Mouse (Mus musculus) thymus, adult 2 months (tissue): ENCODE data around the gene Uso1. TPM values are rescaled to one million over a fixed set of nuclear protein-coding genes. Genes with fewer than 3 reads are reported as not detected.
"Not testable (repeated sequence)": the region's sequence is repeated elsewhere in the genome, so short reads cannot be mapped to it uniquely, and the experiment has no call there.

ENCODE experiments used
- DNase-seq: peaks from one replicate; pipeline ENCODE4 v3.0.0; 2021
- H3K27ac ChIP-seq: fragments of 200-500 bp; 2 replicates; pipeline ENCODE4 v1.5.1; 2012; ENCODE audit warnings: low read length, control low read depth; ENCODE audit not compliant: control insufficient read depth, insufficient read depth
- H3K27me3 ChIP-seq: fragments of 200-500 bp; 2 replicates; pipeline ENCODE4 v1.6.1; 2012; ENCODE audit warnings: mild to moderate bottlenecking, low read length, moderate library complexity, mixed read lengths; ENCODE audit not compliant: control insufficient read depth, insufficient read depth
- H3K36me3 ChIP-seq: fragments of 200-500 bp; 2 replicates; pipeline ENCODE4 v1.6.1; 2012; ENCODE audit warnings: mild to moderate bottlenecking, low read length, moderate library complexity; ENCODE audit not compliant: control insufficient read depth, insufficient read depth
- H3K4me1 ChIP-seq: fragments of 200-500 bp; replicated peaks from 2 replicates; pipeline ENCODE4 v1.6.1; 2012; ENCODE audit warnings: low read length; ENCODE audit not compliant: control insufficient read depth, insufficient read depth
- H3K4me3 ChIP-seq: fragments of 200-500 bp; 2 replicates; pipeline ENCODE4 v1.5.1; 2012; ENCODE audit warnings: mild to moderate bottlenecking, low read length, control low read depth, moderate library complexity; ENCODE audit not compliant: control insufficient read depth, insufficient read depth
- CTCF ChIP-seq: fragments of 200-500 bp; IDR thresholded peaks from 2 replicates; pipeline ENCODE4 v1.5.1; 2012; ENCODE audit warnings: mild to moderate bottlenecking, control low read depth, low read length, moderate library complexity, borderline replicate concordance; ENCODE audit not compliant: control insufficient read depth, poor library complexity, insufficient read depth; ENCODE audit errors: extremely low read depth
- POLR2A ChIP-seq: fragments of 200-500 bp; IDR thresholded peaks from 2 replicates; pipeline ENCODE4 v1.6.1; 2012; ENCODE audit warnings: mild to moderate bottlenecking, low read length, control low read depth, moderate library complexity; ENCODE audit not compliant: control insufficient read depth, poor library complexity, insufficient read depth; ENCODE audit errors: extremely low read depth
- WGBS: fragments of 180-500 bp; shearing (Covaris S2); methylation state at CpG from one replicate; pipeline ENCODE4 v1.1.7; 2018; 5-methylcytosine and 5-hydroxymethylcytosine counted together
- polyA plus RNA-seq: library from polyadenylated mRNA; depleted of rRNA; stranded (reverse); fragments of >200 nt; gene quantifications from 2 replicates; pipeline ENCODE4 v1.2.3, GENCODE M21; 2012

Gene Uso1
- polyA plus RNA-seq, 1 experiment = 25.4 TPM

GRCm38 (mm10) chr5:92183071-92183830, 45.5 kb downstream of the Uso1 start:
- no peaks in the 10 kb centered on the region for H3K27me3 ChIP-seq
- DNase-seq = peak; percentile 67
- no peak overlapping the region for H3K4me3 ChIP-seq
- 10% methylated on average over 8 of the region's 8 CpGs for WGBS
- peaks cover 24% of the 10 kb centered on the region for H3K4me1 ChIP-seq
- H3K36me3 ChIP-seq = peaks cover 11% of the 10 kb centered on the region; the same call in 1 of the 2 replicates
- TF ChIP-seq POLR2A (no peak), CTCF (no peak)
- H3K27ac ChIP-seq = peak overlapping the region; percentile 95

DNA sequence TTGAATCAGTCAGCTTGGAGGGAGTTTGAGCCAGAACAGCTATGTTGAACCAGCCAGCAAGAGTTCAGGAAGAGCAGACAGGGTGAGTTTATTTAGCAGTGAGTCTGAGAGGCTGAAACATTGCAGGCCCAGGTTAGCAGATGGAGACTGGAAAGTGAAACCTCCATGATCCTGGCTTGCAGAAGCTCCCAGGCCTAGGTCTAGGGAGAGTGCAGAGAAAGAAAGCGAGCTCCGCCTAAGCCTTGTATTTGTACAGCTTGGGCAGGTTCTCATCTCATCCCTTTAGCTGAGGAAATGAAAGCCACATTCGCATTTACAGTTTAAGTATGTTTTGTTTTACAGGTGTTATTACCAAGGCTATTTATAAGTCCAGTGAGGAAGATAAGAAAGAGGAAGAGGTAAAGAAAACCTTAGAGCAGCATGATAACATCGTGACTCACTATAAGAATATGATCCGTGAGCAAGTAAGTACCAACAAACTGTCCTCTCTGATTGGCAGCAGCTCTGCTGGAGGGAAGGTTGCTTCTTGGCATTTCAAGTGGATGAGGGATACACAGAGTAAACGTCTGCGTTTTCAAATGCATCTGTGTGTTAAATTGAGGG, 51.2 kb downstream of the Uso1 start:
- Histone ChIP-seq H3K4me3 (no peak overlapping the region), H3K27me3 (no peaks in the 10 kb centered on the region), H3K27ac (no peak overlapping the region), H3K36me3 (peaks cover 33% of the 10 kb centered on the region), H3K4me1 (peaks cover 7% of the 10 kb centered on the region)
- TF ChIP-seq POLR2A = no peak
- TF ChIP-seq CTCF = no peak
- no peak for DNase-seq
- WGBS = 93% methylated on average over 7 of the region's 7 CpGs

DNA sequence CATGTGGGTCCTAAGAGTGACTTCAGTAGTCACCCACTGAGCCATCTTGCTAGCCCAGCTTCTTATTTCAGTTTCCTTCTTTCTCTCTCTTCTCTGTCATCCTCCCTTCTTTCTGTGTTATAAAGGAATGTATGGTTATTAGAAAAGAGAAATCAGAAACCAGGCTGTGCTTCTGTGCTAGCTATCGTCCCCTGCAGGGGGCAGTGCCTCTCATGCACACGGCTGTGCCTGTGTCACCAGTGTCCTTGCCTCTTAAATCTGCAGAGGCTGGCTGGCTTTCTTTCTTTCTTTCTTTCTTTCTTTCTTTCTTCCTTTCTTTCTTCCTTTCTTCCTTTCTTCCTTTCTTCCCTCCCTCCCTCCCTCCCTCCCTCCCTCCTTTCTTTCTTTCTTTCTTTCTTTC, 58.0 kb downstream of the Uso1 start:
- H3K36me3 ChIP-seq = peaks cover 68% of the 10 kb centered on the region
- TF ChIP-seq CTCF = peak; percentile 69
- H3K4me1 ChIP-seq, H3K27me3 ChIP-seq, H3K4me3 ChIP-seq, H3K27ac ChIP-seq: not testable (repeated sequence)
- peak; percentile 43 for DNase-seq
- WGBS = 62% methylated on average over 2 of the region's 2 CpGs

DNA sequence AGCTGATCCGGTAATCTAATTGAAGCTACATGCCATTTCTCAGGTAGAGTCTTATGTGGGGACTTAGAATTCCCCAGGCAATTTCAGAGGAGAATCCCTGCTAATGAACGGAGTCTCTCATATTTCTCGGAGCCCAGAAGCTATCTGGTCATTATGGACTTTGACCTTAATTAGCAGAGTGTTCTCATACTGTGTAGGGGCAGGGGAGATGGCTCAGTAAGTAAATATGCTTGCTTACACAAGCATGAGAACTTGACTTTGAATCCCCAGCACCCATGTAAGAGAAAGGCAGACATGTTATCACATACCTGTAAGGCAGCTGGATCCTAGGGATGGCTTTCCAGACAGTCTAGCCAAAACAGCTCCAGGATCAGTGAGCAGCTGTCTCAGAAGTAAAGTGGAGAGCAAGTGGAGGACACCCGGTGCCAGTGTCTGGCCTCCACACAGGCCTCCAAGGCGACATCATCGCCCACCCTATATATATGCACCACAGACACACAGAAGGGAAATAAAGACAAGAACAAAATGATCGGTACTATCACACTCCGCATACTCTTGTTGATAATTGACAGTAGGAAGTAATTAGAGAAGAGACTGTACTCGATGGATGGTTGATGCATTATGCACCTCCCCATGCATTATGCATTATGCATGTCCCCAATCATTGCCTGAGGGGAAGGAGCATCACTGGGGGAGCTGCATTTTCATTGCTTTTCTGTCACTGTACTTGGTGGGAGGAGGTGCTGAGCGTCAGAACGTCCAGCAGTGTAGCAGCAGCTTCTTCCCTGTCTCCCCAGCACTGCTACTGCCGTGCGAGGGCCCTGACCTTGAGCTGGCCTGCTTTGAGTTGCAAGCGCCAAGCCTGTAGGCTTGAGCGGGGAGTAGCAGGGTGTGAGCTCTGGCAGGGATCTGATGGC, 59.4 kb downstream of the Uso1 start:
- no peak overlapping the region for H3K4me3 ChIP-seq
- H3K4me1 ChIP-seq = no peaks in the 10 kb centered on the region
- H3K27ac ChIP-seq = no peak overlapping the region
- TF ChIP-seq POLR2A = no peak
- H3K36me3 ChIP-seq = peaks cover 82% of the 10 kb centered on the region
- no peaks in the 10 kb centered on the region for H3K27me3 ChIP-seq
- DNase-seq = no peak
- WGBS = 97% methylated on average over 15 of the region's 15 CpGs

DNA sequence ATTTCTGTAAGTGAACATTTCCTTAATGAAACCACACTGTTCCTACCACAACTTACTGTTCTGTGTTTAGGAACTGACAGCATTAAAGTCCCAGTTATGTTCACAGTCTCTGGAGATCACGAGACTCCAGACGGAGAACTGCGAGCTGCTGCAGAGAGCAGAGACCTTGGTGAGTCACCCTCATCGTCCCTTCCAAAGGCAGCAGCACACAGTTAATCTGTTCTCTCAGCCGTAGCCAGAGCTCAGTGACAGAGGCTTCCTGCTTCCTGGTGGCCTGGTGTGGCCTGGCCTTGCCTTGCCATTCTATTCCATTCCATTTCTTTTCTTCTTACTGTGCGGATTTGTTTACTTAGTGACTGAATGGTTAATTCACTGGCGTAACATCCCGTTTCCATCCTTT, 60.5 kb downstream of the Uso1 start:
- H3K27me3 ChIP-seq = no peaks in the 10 kb centered on the region
- TF ChIP-seq CTCF = no peak
- TF ChIP-seq POLR2A = no peak
- no peak overlapping the region for H3K27ac ChIP-seq
- H3K4me3 ChIP-seq = no peak overlapping the region
- 94% methylated on average over 8 of the region's 8 CpGs for WGBS
- H3K4me1 ChIP-seq = peaks cover 4% of the 10 kb centered on the region; the same call in 1 of the 2 replicates
- H3K36me3 ChIP-seq = peaks cover 77% of the 10 kb centered on the region
- DNase-seq = no peak

DNA sequence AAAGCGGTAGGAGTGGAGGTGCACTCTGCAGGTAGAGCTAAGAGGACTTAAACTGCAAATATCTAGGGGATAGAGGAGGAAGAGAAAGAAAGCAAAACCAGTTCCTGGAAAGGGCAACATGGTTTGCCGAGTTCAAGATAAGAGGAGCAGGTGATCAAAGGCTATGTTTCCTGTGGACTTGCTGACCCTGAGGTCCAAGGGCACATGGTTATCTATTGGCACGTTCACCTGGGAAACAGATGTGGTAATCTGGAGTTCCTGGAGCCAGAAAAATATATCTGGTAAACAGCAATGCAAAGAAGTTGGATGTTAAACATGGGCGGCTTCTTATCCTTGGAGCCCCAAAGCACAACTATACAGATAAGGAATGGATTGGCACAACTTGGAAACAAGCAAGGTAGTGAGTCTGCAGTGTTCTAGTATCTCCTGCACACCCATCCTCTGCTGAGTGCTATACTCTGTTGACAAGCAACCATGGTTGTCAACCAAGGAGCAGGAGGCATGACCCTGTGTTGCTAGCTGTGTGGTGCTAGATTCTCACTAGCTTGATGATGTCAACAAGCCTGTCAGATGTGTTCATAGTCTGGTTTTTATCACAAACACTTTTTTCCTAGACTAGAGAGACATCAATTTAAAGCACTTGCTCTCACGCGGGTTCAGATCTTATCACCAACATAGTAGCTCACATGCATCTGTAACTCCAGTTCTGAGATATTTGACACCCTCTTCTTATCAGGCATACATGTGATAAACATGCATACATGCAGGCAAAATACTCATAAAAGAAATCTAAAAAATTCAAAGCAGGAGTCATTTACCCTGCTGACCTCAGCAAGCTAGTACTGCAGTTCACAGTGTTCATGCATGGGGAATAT, 66.7 kb downstream of the Uso1 start:
- Histone ChIP-seq H3K36me3 (peaks cover 29% of the 10 kb centered on the region), H3K4me3 (no peak overlapping the region), H3K27me3 (no peaks in the 10 kb centered on the region), H3K27ac (no peak overlapping the region), H3K4me1 (peaks cover 19% of the 10 kb centered on the region)
- 48% methylated on average over 6 of the region's 6 CpGs for WGBS
- no peak for DNase-seq
- no peak for TF ChIP-seq CTCF
- no peak for TF ChIP-seq POLR2A
